Mouse (Mus musculus) spleen, postnatal 4 days (tissue): ENCODE results near the gene Chsy1.
A peak's percentile ranks its signal among the peaks of the same experiment; 100 is the strongest.

Experiments used
- DNase-seq, 2 experiments: peaks; one replicate each; pipeline ENCODE4 v3.0.0; 2022; ENCODE audit warnings: low spot score in 2 of 2

Chsy1 gene

GRCm38 (mm10) chr7:66209920-66210319 lies 100.6 kb downstream of the Chsy1 start:
- DNase-seq, result no peak

DNA sequence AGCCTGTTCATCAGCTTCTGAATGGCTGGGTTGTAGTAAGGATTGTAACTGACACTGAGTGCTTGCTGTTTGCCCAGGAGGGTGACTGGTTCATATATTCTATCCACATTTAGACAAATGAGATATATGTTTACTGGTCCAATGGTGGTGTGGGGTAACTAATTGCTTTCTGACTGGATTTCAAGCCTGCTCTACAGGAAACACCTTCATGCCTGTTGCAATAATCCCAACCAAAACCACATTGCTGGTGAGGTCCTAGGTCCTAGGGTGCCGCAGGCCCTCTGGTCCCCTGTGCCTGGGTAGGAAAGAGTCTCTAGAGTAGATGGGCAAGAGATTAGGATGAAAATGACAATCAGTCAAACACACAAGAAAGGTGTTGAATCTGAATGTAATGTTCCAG lies 103.6 kb downstream of the Chsy1 start:
- DNase-seq, result no peak

GRCm38 (mm10) chr7:66214477-66214876 lies 105.2 kb downstream of the Chsy1 start:
- DNase-seq, result peak in 1 of 2 experiments; percentile 56

DNA sequence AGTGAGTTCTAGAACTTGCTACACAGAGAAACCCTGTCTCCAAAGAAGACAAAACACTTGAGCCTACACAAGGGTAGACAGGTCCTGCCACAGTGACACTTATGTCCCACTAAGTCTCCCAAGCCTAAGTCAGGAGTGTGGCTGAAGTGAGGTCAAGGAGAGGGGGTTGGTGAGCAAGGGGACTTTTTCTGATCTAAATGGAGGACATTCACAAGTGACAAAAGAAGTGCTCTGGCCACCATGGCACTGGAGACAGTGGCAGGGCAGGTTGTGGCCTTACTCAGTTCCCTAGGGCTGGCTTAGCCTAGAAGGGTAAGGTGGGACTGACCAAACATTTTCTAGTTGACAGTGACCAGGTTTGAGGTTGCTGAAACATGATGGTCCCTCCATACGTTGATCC lies 106.6 kb downstream of the Chsy1 start:
- no peak for DNase-seq

DNA sequence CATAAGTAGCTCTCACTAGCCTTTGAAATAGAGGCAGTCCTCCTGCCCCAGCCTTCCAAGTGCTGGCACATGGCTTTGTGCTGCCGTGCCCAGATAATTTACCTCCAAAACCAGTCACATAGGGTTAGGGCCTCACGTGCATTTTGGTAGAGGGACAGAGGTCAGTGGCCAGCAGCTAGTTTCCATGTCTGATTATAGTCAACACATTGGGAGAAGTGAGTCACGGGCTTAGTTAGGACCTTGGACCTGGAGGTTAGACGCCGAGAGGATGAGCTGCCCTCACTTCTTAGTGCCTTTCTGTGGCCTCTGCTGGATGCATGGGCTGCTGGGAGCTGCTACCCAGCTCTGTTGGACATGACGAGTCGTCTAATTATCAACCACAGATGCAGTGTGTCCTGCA lies 107.7 kb downstream of the Chsy1 start:
- DNase-seq, result peak in 1 of 2 experiments; percentile 54

DNA sequence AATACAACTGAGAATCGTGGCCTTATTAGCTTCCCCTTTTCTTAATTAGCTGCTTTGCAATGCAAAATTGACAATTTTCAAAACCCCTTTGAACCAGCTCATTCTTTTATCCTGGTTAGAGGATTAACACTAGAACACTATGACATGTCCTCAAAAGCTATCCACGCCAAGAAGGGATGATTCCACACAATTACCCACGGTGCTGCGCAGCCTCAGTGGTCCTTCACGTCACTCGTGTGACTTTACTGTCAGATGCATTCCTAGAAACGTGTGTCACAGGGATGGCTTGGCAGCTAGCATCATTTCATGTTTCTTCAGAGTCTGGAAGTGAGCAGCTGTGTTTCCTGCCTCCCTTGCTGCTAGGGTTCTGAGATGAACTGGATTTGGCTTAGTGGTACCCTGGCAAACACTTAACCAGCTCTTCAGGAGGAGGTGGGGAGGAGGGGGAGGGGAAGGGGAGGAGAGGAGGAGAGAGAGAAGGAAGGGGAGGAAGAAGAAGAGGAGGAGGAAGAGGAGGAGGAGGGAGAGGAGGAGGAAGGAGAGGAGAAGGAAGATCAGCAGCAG lies 108.3 kb downstream of the Chsy1 start:
- no peak for DNase-seq

DNA sequence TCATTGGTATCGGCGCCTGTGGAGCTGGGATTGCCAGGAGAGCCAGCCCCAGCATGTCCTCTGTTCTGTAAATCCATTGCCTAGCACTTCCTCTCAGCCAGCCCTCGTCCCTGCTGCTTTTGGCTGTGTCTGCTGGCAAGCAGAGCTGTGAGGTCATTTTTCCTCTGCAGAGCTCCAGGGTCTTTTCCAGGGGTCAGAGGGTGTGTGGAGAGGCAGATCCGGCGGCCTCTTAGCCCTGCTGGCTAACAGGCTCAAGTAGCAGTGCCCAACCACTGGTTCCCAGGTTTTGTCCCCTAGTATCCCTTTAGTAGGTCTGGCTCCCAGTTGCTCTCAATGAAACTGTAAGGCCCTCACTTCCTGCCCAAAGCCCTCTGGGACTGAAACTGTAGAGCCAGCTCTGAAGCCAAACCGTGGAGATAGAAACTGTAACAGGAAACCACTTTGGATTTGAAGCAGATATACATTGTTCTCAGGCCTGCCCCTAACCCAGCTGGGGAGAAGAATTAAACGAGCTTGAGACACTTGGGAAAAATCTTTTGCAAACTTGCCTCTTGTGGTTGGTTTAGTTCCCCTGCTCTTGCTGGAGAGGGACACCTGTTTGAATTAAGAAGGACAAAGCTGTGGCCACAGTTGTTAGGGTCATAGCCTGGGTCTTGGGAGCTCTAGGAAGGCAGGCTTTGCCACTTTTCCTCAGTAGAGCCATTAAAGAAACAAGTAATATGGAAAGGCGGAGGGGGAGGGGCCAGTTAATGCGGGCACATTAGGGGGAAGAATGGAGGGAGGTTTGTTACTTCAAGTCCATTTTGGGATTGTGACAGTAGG lies 109.1 kb downstream of the Chsy1 start:
- DNase-seq, result peak in 1 of 2 experiments; percentile 63

GRCm38 (mm10) chr7:66219028-66219793 lies 109.9 kb downstream of the Chsy1 start:
- peak in 1 of 2 experiments; percentile 53 for DNase-seq

- DNase-seq, result peak in 1 of 2 experiments; percentile 56
Measured at GRCm38 (mm10) chr7:66219794-66220227, 110.5 kb downstream of the Chsy1 start.

GRCm38 (mm10) chr7:66222621-66223091 lies 113.3 kb downstream of the Chsy1 start:
- DNase-seq, result no peak
